Mouse (Mus musculus): ENCODE results near the gene Scaf4. TPM values are rescaled to one million over a fixed set of nuclear protein-coding genes. Genes with fewer than 3 reads are reported as not detected.

The Scaf4 gene
- total and polyA plus RNA-seq, 2 experiments from 2014 or later: 9.5 to 15.7 TPM

DNA sequence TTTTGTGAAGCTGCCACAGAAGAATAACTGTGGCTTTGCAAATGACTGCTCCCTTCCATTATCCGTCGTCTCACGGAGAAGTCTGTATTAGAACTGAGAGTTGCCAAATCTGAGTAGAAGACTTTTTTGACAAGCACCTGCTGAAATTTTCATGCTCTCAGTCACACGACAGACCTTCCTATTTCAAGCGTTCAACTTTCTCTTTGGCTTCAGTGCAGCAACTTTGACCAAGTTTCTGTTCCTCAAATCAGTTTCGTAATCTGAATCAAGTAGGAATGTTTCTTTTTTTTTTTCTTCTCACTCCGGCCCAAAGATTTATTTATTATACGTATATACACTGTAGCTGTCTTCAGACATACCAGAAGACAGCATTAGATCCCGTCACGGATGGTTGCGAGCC is 16.6 kb upstream of the Scaf4 start:
- Histone ChIP-seq H3K4me3 (ENCODE audit: low read depth, low read length) (no peak overlapping the region), H3K4me2 (ENCODE audit: low read depth, low read length) (no peak overlapping the region), H3K36me3 (replicated peaks; ENCODE audit: control insufficient read depth, insufficient read depth, low read length) (no peaks in the 10 kb centered on the region), H3K27ac (ENCODE audit: low read depth) (no peak overlapping the region), H3K9ac (replicated peaks; ENCODE audit: low read depth, low read length) (no peak overlapping the region), H3K27me3 (ENCODE audit: control insufficient read depth, insufficient read depth, low read length) (no peaks in the 10 kb centered on the region), H3K4me1 (ENCODE audit: control insufficient read depth, insufficient read depth) (peaks cover 12% of the 10 kb centered on the region), H3K9me3 (replicated peaks; ENCODE audit: control insufficient read depth, low read length) (no peaks in the 10 kb centered on the region)
- WGBS: 88% methylated on average over 11 of the region's 11 CpGs
- DNase-seq (ENCODE audit: low spot score): no peak
- TF ChIP-seq CTCF (IDR thresholded peaks at IDR 0.05; ENCODE audit: low read depth): no peak
- no peak for TF ChIP-seq EP300 (IDR thresholded peaks at IDR 0.05; ENCODE audit: low read depth)
- ATAC-seq (ENCODE audit: insufficient read depth, low read depth): no peak

DNA sequence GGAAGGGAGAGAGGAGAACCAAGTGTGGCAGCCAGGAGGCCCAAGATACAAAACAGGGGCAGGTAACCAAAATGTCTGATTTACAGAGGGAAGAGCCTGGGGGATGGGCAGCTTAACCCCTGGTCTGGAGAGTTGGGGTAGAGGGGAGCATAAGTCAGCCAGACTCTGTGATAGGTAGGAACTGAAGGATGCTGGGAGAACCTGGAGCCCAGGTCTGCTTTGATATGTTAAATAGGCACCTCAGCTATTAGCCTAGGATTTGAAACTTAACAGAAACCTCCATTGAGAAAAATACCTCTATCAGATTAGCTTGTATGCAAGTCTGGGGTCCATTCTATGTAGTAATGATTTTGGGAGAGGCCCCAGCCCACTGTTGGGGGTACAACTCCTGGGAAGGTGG is 15.3 kb upstream of the Scaf4 start:
- H3K27me3 ChIP-seq (ENCODE audit: control insufficient read depth, insufficient read depth, low read length): no peaks in the 10 kb centered on the region
- H3K9me3 ChIP-seq (replicated peaks; ENCODE audit: control insufficient read depth, low read length): no peaks in the 10 kb centered on the region
- no peak overlapping the region for H3K27ac ChIP-seq (ENCODE audit: low read depth)
- no peak for DNase-seq (ENCODE audit: low spot score)
- no peak for TF ChIP-seq EP300 (IDR thresholded peaks at IDR 0.05; ENCODE audit: low read depth)
- no peak for TF ChIP-seq CTCF (IDR thresholded peaks at IDR 0.05; ENCODE audit: low read depth)
- H3K4me3 ChIP-seq (ENCODE audit: low read depth, low read length): no peak overlapping the region
- H3K4me1 ChIP-seq (ENCODE audit: control insufficient read depth, insufficient read depth): peaks cover 12% of the 10 kb centered on the region
- no peak for ATAC-seq (ENCODE audit: insufficient read depth, low read depth)
- H3K36me3 ChIP-seq (replicated peaks; ENCODE audit: control insufficient read depth, insufficient read depth, low read length): no peaks in the 10 kb centered on the region
- H3K9ac ChIP-seq (replicated peaks; ENCODE audit: low read depth, low read length): no peak overlapping the region
- H3K4me2 ChIP-seq (ENCODE audit: low read depth, low read length): no peak overlapping the region

DNA sequence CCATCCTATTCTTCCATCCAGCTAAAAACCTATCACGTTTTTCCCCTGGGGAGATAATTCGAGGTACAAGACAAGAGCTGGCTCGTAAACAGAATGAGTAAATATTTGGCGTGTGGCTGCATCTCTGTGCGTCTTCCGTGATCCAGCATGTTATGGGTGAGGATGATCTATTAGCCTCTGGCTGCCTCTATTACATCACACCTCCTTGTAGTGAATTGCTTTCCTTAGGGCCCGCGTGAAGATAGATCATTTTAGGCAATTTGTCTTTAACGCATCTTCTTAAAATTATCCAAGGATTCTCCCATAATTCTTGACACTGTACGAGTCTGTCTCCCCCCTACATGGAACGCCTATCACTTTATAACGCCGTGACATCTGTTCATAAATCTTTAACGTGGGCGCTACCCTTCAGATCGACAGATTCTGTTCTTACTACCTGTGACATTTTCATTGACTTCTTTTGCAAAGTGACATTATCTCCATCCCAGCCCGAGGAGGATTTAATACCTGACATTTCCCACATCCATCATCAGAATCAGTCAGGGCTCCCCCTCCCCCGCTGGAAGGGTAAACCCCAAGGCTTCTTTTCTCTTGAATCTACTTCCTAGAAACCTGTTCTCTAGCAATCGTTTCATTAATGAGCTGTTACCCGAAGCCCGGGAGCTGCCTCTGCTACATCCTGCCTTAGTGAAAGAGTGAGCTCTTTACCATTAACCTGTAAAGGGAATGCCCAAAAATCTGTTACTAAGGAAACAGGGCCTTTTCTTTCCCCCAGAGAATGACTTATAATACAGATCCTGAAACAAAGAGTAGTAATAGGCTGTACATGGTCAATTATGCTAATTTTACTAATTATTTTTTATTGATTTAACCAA is 14.4 kb upstream of the Scaf4 start:
- Histone ChIP-seq H3K4me2 (ENCODE audit: low read depth, low read length) (peak overlapping the region; percentile 23; the same call in 1 of the 2 replicates), H3K4me1 (ENCODE audit: control insufficient read depth, insufficient read depth) (peaks cover 10% of the 10 kb centered on the region), H3K4me3 (ENCODE audit: low read depth, low read length) (no peak overlapping the region), H3K27ac (ENCODE audit: low read depth) (no peak overlapping the region), H3K27me3 (ENCODE audit: control insufficient read depth, insufficient read depth, low read length) (no peaks in the 10 kb centered on the region), H3K9ac (replicated peaks; ENCODE audit: low read depth, low read length) (no peak overlapping the region), H3K9me3 (replicated peaks; ENCODE audit: control insufficient read depth, low read length) (no peaks in the 10 kb centered on the region), H3K36me3 (replicated peaks; ENCODE audit: control insufficient read depth, insufficient read depth, low read length) (no peaks in the 10 kb centered on the region)
- 38% methylated on average over 21 of the region's 21 CpGs for WGBS
- no peak for ATAC-seq (ENCODE audit: insufficient read depth, low read depth)
- DNase-seq (ENCODE audit: low spot score): no peak
- TF ChIP-seq EP300 (IDR thresholded peaks at IDR 0.05; ENCODE audit: low read depth): no peak
- no peak for TF ChIP-seq CTCF (IDR thresholded peaks at IDR 0.05; ENCODE audit: low read depth)

DNA sequence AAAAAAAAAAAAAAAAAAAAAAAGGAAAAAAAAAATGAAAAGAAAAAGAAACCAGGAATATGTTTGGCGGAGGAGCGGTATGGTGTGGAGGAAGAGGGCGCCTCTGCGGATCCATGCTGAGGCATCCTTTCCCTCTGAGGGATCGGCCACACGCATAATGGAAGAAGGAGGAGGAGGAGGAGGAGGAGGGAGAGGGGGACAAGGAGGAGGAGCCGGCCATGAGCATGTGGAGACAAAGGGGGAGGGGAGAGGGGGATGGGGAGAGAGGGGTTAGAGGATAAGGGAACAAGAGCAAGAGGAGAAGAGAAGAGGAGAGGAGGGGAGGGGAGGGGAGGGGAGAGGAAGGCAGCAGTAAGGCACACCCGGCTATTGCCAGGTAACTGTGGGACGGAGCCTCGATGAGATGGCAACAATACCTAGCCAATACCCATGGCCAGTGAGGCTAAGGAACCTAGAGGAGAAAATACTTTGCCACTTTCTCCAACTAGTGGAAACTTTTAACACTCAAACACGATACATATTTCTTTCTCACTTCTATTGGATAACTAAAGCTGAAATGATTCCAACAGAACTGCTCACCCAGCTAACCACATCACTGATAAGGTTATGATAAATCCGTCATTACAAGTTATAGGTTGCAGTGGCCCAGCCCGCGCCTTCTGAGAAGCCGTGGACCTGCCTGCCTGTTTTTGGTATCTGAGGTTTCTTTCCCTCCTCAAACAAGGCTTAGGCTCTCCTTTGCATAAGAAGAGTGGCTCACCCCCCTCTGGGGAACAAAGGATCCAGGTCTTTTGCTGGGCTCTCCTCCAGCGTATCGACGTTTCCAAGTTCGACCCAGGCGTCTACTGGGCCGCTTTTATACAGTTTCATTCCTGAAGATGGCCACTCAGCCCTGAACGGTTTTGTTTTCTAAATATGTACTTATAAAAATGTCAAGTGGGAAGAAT is 13.4 kb upstream of the Scaf4 start:
- Histone ChIP-seq H3K27me3 (ENCODE audit: control insufficient read depth, insufficient read depth, low read length) (no peaks in the 10 kb centered on the region), H3K36me3 (replicated peaks; ENCODE audit: control insufficient read depth, insufficient read depth, low read length) (no peaks in the 10 kb centered on the region), H3K4me2 (ENCODE audit: low read depth, low read length) (peak overlapping the region; percentile 23), H3K4me3 (ENCODE audit: low read depth, low read length) (no peak overlapping the region), H3K9ac (replicated peaks; ENCODE audit: low read depth, low read length) (no peak overlapping the region), H3K27ac (ENCODE audit: low read depth) (no peak overlapping the region), H3K4me1 (ENCODE audit: control insufficient read depth, insufficient read depth) (peaks cover under 1% of the 10 kb centered on the region), H3K9me3 (replicated peaks; ENCODE audit: control insufficient read depth, low read length) (no peaks in the 10 kb centered on the region)
- TF ChIP-seq CTCF (IDR thresholded peaks at IDR 0.05; ENCODE audit: low read depth) (no peak), EP300 (IDR thresholded peaks at IDR 0.05; ENCODE audit: low read depth) (no peak)
- ATAC-seq (ENCODE audit: insufficient read depth, low read depth) (no peak), DNase-seq (ENCODE audit: low spot score) (no peak)
- 33% methylated on average over 20 of the region's 22 CpGs for WGBS

DNA sequence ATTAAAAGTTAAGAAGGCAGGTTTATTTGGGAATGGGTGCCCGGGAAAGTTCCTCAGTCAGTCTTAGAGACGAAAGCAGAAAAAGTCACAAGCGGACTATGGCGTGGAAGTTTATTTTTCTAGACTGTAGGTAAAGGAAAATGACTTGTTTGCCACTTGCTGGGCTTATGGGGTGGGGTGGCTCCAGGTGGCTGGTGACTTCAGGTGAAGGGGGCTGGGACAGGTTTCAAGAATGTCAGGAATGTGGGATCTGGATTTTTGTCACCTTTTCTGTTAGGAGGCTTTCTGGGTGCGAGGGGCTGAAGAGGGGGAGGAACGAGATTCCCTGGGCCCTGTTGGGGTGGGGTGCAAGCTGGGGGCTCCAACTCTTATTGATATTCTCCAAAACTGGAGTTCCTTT is 7.4 kb upstream of the Scaf4 start:
- TF ChIP-seq CTCF (IDR thresholded peaks at IDR 0.05; ENCODE audit: low read depth) (no peak), EP300 (IDR thresholded peaks at IDR 0.05; ENCODE audit: low read depth) (no peak)
- H3K4me1 ChIP-seq (ENCODE audit: control insufficient read depth, insufficient read depth): no peaks in the 10 kb centered on the region
- no peak overlapping the region for H3K27ac ChIP-seq (ENCODE audit: low read depth)
- 44% methylated on average over 6 of the region's 6 CpGs for WGBS
- ATAC-seq (ENCODE audit: insufficient read depth, low read depth) (no peak), DNase-seq (ENCODE audit: low spot score) (no peak)
- no peak overlapping the region for H3K9ac ChIP-seq (replicated peaks; ENCODE audit: low read depth, low read length)
- no peaks in the 10 kb centered on the region for H3K27me3 ChIP-seq (ENCODE audit: control insufficient read depth, insufficient read depth, low read length)
- H3K4me3 ChIP-seq (ENCODE audit: low read depth, low read length): no peak overlapping the region
- H3K4me2 ChIP-seq (ENCODE audit: low read depth, low read length): no peak overlapping the region
- H3K9me3 ChIP-seq (replicated peaks; ENCODE audit: control insufficient read depth, low read length): no peaks in the 10 kb centered on the region
- H3K36me3 ChIP-seq (replicated peaks; ENCODE audit: control insufficient read depth, insufficient read depth, low read length): no peaks in the 10 kb centered on the region
